Mouse (Mus musculus) thymus, adult 2 months (tissue): Measurements from ENCODE around the gene Xcl1. TPM values are rescaled to one million over a fixed set of nuclear protein-coding genes. Genes with fewer than 3 reads are reported as not detected.
A peak's percentile ranks its signal among the peaks of the same experiment; 100 is the strongest.

ENCODE experiments used
- DNase-seq: peaks from one replicate; pipeline ENCODE4 v3.0.0; 2021
- H3K27ac ChIP-seq: fragments of 200-500 bp; 2 replicates; pipeline ENCODE4 v1.5.1; 2012; ENCODE audit warnings: low read length, control low read depth; ENCODE audit not compliant: control insufficient read depth, insufficient read depth
- H3K27me3 ChIP-seq: fragments of 200-500 bp; 2 replicates; pipeline ENCODE4 v1.6.1; 2012; ENCODE audit warnings: mild to moderate bottlenecking, low read length, moderate library complexity, mixed read lengths; ENCODE audit not compliant: control insufficient read depth, insufficient read depth
- H3K36me3 ChIP-seq: fragments of 200-500 bp; 2 replicates; pipeline ENCODE4 v1.6.1; 2012; ENCODE audit warnings: mild to moderate bottlenecking, low read length, moderate library complexity; ENCODE audit not compliant: control insufficient read depth, insufficient read depth
- H3K4me1 ChIP-seq: fragments of 200-500 bp; replicated peaks from 2 replicates; pipeline ENCODE4 v1.6.1; 2012; ENCODE audit warnings: low read length; ENCODE audit not compliant: control insufficient read depth, insufficient read depth
- H3K4me3 ChIP-seq: fragments of 200-500 bp; 2 replicates; pipeline ENCODE4 v1.5.1; 2012; ENCODE audit warnings: mild to moderate bottlenecking, low read length, control low read depth, moderate library complexity; ENCODE audit not compliant: control insufficient read depth, insufficient read depth
- CTCF ChIP-seq: fragments of 200-500 bp; IDR thresholded peaks from 2 replicates; pipeline ENCODE4 v1.5.1; 2012; ENCODE audit warnings: mild to moderate bottlenecking, control low read depth, low read length, moderate library complexity, borderline replicate concordance; ENCODE audit not compliant: control insufficient read depth, poor library complexity, insufficient read depth; ENCODE audit errors: extremely low read depth
- POLR2A ChIP-seq: fragments of 200-500 bp; IDR thresholded peaks from 2 replicates; pipeline ENCODE4 v1.6.1; 2012; ENCODE audit warnings: mild to moderate bottlenecking, low read length, control low read depth, moderate library complexity; ENCODE audit not compliant: control insufficient read depth, poor library complexity, insufficient read depth; ENCODE audit errors: extremely low read depth
- whole genome bisulfite sequencing: fragments of 180-500 bp; shearing (Covaris S2); methylation state at CpG from one replicate; pipeline ENCODE4 v1.1.7; 2018; 5-methylcytosine and 5-hydroxymethylcytosine counted together
- polyA plus RNA-seq: library from polyadenylated mRNA; depleted of rRNA; stranded (reverse); fragments of >200 nt; gene quantifications from 2 replicates; pipeline ENCODE4 v1.2.3, GENCODE M21; 2012

Gene Xcl1
- polyA plus RNA-seq, 1 experiment: 2.8 TPM

DNA sequence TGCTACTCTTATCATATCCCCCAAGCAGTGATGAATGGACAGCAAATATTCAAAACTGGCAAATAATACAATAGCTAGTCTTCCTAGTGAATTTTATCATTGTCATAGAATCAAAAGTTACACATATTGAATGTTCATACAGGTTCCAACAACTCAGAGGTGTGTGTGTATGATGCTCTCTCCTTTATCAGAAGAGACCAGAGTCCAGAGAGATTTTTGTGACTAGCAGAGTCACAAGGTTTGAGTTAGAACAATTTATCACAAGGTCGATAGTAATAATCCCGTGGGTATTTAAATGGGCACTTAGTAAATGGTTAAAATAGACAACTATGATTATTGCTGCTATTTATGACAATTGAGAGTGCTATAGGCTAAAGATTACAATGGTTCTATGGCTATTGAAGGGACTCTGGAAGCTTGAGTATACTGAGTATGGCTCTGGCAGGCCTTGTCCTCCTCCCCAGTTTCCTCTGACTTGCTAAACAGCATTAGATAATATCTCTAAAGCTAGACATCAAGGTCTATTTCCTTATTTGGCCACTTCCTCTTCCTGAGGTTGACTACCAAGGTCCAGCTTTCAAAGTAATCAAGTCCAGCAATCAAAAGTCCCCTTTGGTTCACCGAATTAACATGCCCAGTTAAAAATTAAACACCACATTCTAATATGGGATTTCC, 21.5 kb upstream of the Xcl1 start:
- Histone ChIP-seq H3K27me3 (no peaks in the 10 kb centered on the region), H3K36me3 (no peaks in the 10 kb centered on the region), H3K4me1 (peaks cover 12% of the 10 kb centered on the region), H3K27ac (no peak overlapping the region), H3K4me3 (no peak overlapping the region)
- WGBS: 69% methylated on average over 3 of the region's 3 CpGs
- TF ChIP-seq POLR2A: no peak
- TF ChIP-seq CTCF: no peak
- DNase-seq: no peak

DNA sequence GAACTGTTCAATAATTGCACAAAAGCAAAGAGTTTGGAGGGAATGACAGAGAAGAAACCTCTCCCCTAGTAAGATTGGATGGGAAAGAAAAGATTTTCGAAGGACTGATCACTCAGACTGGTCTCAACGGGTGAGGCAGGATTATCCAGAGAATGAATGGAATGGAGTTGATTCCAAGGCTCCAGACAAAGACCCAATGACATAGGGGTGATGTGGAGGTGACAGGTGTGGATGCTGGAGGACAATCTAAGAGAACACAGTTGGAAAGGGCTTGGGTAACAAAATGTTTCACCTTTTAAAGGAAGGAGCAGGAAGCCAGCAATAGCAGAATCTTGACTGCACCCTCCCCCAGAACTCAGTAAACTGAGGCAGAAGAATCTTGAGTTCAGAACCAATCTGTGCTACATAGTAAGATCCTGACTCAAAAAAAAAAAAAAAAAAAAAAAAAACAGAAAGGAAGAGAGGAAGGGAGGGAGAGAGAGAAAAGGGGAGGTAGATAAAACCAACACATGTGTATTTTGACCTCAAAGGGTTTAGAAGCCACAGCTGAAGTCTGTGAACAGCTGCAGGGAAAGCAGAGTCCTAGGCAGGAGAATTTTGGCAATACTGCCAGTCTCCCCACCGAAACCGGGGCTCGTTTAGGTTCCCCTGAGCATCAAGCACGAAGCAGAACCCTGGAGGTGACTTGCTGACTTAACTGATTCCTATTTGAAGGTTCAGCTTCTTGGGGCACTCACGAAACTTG, 20.3 kb upstream of the Xcl1 start:
- no peak for TF ChIP-seq CTCF
- TF ChIP-seq POLR2A: no peak
- Histone ChIP-seq H3K4me3 (no peak overlapping the region), H3K27ac (no peak overlapping the region), H3K27me3 (no peaks in the 10 kb centered on the region), H3K4me1 (peaks cover 9% of the 10 kb centered on the region), H3K36me3 (no peaks in the 10 kb centered on the region)
- 31% methylated on average over 7 of the region's 7 CpGs for WGBS
- peak; percentile 33 for DNase-seq

DNA sequence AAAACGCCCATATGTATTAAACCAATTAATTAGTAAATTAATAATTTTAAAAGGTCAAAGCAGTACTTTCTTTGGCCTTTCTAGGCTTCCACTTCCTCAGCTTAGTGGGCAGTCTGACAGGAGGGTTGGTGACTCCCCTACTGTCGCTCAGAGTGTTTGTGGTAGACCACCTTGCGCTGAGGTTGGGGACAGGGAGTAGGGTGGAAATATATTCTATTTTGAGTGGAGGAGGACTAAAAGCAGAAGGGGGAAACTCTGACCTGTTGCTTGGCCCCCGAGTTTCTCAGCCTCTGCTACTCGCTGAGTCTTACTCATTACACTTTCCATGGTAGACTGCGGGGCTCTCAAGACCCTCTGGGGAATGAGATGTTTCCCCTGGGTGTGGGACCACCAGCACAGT, 18.2 kb upstream of the Xcl1 start:
- TF ChIP-seq POLR2A: no peak
- no peak for TF ChIP-seq CTCF
- DNase-seq: no peak
- WGBS: 38% methylated on average over 6 of the region's 6 CpGs
- Histone ChIP-seq H3K36me3 (no peaks in the 10 kb centered on the region), H3K4me1 (peaks cover 5% of the 10 kb centered on the region), H3K27me3 (no peaks in the 10 kb centered on the region), H3K4me3 (no peak overlapping the region), H3K27ac (no peak overlapping the region)

DNA sequence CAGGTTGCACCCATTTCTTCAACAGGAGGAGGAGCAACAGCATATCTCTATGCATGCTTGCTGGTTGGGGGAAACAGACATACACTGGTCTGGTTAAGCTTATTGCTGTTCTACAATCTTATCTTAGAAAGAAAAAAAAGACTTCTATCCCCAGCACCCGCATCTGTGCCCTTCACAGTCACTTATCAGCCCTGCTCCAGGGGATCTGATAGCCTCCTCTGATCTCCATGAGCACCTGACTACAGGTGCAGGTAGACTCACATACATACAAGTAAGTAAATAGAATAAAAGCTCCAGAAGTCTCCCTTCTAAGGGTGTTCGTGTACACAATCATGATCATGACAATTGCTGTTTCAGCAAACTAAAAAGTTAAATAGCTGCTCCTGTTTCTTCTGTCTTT, 733 bp upstream of the Xcl1 start:
- 66% methylated on average over 2 of the region's 2 CpGs for WGBS
- DNase-seq: no peak
- no peaks in the 10 kb centered on the region for H3K36me3 ChIP-seq

DNA sequence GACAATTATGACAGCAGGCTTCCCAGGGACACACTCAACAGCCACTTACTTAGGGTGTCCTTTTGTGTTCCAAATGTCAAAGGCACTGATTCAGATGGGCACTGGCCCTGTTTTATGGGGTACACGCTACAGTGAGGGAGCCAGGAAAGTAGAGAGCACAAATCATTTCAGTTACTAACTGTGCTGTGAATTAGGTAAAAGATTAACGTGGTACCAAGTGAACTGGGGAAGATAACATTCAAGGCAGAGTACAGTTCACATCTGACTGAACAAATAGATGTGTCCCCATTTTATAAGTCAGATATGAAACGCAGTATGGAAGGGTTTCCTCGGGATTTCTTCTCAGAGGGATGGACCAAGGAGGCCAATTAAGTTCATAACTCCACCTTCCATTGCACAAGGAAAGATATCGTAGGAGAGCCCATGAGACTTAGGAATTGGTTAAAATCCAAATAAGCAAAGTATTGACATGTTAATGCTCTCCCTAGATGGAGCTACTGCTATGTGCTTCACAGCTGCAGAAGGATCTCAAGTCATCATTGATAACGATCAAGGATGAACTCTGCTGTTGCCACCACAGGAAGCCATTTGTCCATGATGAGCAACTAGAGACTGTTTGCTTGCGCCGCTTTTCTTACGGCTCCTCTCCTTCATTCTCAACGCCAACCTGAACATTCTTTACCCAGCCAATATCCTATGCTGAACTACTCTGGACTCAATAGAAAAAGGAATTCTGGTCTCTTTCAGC, 1.7 kb downstream of the Xcl1 start:
- no peak overlapping the region for H3K27ac ChIP-seq
- 49% methylated on average over 10 of the region's 10 CpGs for WGBS
- H3K27me3 ChIP-seq: no peaks in the 10 kb centered on the region
- TF ChIP-seq POLR2A (no peak), CTCF (no peak)
- no peak overlapping the region for H3K4me3 ChIP-seq
- DNase-seq: no peak
- no peaks in the 10 kb centered on the region for H3K36me3 ChIP-seq
- H3K4me1 ChIP-seq: no peaks in the 10 kb centered on the region

More for the DNA sequence above, 733 bp upstream of the Xcl1 start:
- no peak overlapping the region for H3K4me3 ChIP-seq
- TF ChIP-seq POLR2A: no peak
- no peak for TF ChIP-seq CTCF
- H3K27me3 ChIP-seq: no peaks in the 10 kb centered on the region
- no peak overlapping the region for H3K27ac ChIP-seq
- no peaks in the 10 kb centered on the region for H3K4me1 ChIP-seq

DNA sequence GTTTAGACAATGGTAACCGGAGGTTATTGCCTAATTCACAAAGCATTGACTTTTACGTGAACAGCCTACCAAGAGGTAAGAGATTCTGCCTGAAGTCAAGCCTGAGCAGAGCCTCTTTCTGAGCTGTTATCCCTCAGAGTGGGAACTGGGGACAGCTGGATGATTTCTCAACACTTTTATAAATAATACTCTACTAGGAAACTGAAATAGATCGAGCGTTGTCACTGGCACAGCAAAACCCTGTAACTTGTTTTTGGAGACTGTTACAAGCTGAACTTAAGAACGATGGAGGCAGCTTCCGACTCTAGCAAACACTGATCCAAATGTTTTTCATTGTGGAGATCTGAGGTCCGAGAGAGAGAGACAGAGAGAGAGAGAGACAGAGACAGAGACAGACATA, 4.2 kb downstream of the Xcl1 start:
- H3K4me1 ChIP-seq: no peaks in the 10 kb centered on the region
- WGBS: 96% methylated on average over 7 of the region's 7 CpGs
- no peak overlapping the region for H3K27ac ChIP-seq
- H3K27me3 ChIP-seq: no peaks in the 10 kb centered on the region
- H3K4me3 ChIP-seq: no peak overlapping the region
- H3K36me3 ChIP-seq: no peaks in the 10 kb centered on the region
- no peak for DNase-seq
- TF ChIP-seq CTCF: no peak
- no peak for TF ChIP-seq POLR2A
